Mouse (Mus musculus) myocyte (in vitro differentiated cells): ENCODE results near the gene Grb2.

Source experiments
- CEBPB ChIP-seq: IDR thresholded peaks from 2 replicates; pipeline ENCODE4 v1.6.1; 2011; ENCODE audit warnings: mild to moderate bottlenecking, moderate library complexity; ENCODE audit not compliant: poor library complexity, insufficient read depth, severe bottlenecking
- E2F4 ChIP-seq: IDR thresholded peaks from one replicate; pipeline ENCODE4 v1.6.1; 2011; ENCODE audit warnings: mild to moderate bottlenecking, control low read depth, moderate library complexity; ENCODE audit not compliant: insufficient read depth
- MAX ChIP-seq: IDR thresholded peaks from one replicate; pipeline ENCODE4 v1.6.1; 2011; ENCODE audit warnings: low read depth, mild to moderate bottlenecking, control low read depth
- MYOD1 ChIP-seq, 3 experiments: IDR thresholded peaks; one replicate each; pipeline ENCODE4 v1.6.1; 2011; ENCODE audit warnings: control low read depth in 2 of 3, low read depth in 2 of 3, mild to moderate bottlenecking in 2 of 3, moderate library complexity in 1 of 3; ENCODE audit not compliant: insufficient read length in 2 of 3, control insufficient read depth in 1 of 3
- MYOG ChIP-seq, 3 experiments: IDR thresholded peaks; one replicate each; pipeline ENCODE4 v1.6.1; 2011; ENCODE audit warnings: control low read depth in 2 of 3, low read depth in 2 of 3, mild to moderate bottlenecking in 2 of 3; ENCODE audit not compliant: insufficient read length in 2 of 3, control insufficient read depth in 1 of 3, insufficient read depth in 1 of 3
- POLR2A ChIP-seq: IDR thresholded peaks from one replicate; pipeline ENCODE4 v1.6.1; 2011; ENCODE audit warnings: low read depth, mild to moderate bottlenecking, control low read depth, moderate library complexity; ENCODE audit not compliant: insufficient read length
- POLR2AphosphoS2 ChIP-seq: IDR thresholded peaks from one replicate; pipeline ENCODE4 v1.6.1; 2011; ENCODE audit warnings: low read depth, control low read depth; ENCODE audit not compliant: insufficient read length
- REST ChIP-seq: IDR thresholded peaks from one replicate; pipeline ENCODE4 v1.6.1; 2011; ENCODE audit warnings: mild to moderate bottlenecking, control low read depth, moderate library complexity; ENCODE audit not compliant: insufficient read depth, insufficient read length
- SRF ChIP-seq: IDR thresholded peaks from one replicate; pipeline ENCODE4 v1.6.1; 2011; ENCODE audit warnings: low read depth; ENCODE audit not compliant: control insufficient read depth, insufficient read length
- TCF12 ChIP-seq: IDR thresholded peaks from one replicate; pipeline ENCODE4 v1.6.1; 2011; ENCODE audit warnings: mild to moderate bottlenecking, control low read depth; ENCODE audit not compliant: poor library complexity, insufficient read depth, severe bottlenecking
- TCF3 ChIP-seq: IDR thresholded peaks from one replicate; pipeline ENCODE4 v1.6.1; 2011; ENCODE audit warnings: low read depth, control low read depth; ENCODE audit not compliant: insufficient read length
- USF1 ChIP-seq: IDR thresholded peaks from one replicate; pipeline ENCODE4 v1.6.1; 2011; ENCODE audit warnings: low read depth, mild to moderate bottlenecking, control low read depth, moderate library complexity

- no peak for TF ChIP-seq MYOD1 (IDR thresholded peaks at IDR 0.05; ENCODE audit: control insufficient read depth in 1 of 3, insufficient read length in 2 of 3, low read depth in 2 of 3)
- TF ChIP-seq POLR2A: no peak
- no peak for TF ChIP-seq MAX
- no peak for TF ChIP-seq POLR2AphosphoS2
- TF ChIP-seq SRF: no peak
- TF ChIP-seq MYOG (IDR thresholded peaks at IDR 0.05; ENCODE audit: control insufficient read depth in 1 of 3, insufficient read depth in 1 of 3, insufficient read length in 2 of 3, low read depth in 2 of 3): no peak
- TF ChIP-seq USF1: no peak
- TF ChIP-seq CEBPB: no peak
- TF ChIP-seq TCF3: no peak
- no peak for TF ChIP-seq E2F4
- no peak for TF ChIP-seq TCF12
- TF ChIP-seq REST: no peak
These were observed 55.2 kb downstream of the Grb2 start for GRCm38 (mm10) chr11:115653194-115653593.
